Mouse (Mus musculus): ENCODE measurements at regions not wholly inside any gene's neighbourhood (a gene's known extent, or its start where the extent isn't known, plus 50 kb on each side); places are given as distances from the start of the nearest gene placed in this dataset.

GRCm38 (mm10) chr17:79498321-79498720, 113.3 kb upstream of the Rmdn2 start:
- no peak for DNase-seq (ENCODE audit: low read depth, low spot score)

GRCm38 (mm10) chr17:79501031-79501474, 110.6 kb upstream of the Rmdn2 start:
- DNase-seq (ENCODE audit: low read depth, low spot score) = no peak

GRCm38 (mm10) chr17:79501926-79502325, 109.7 kb upstream of the Rmdn2 start:
- no peak for DNase-seq (ENCODE audit: low read depth, low spot score)

- DNase-seq (ENCODE audit: low read depth, low spot score) = no peak
Observed at GRCm38 (mm10) chr17:79503037-79503436, 108.6 kb upstream of the Rmdn2 start.

- no peak for DNase-seq (ENCODE audit: low read depth, low spot score)
Observed at GRCm38 (mm10) chr17:79504209-79504608, 107.5 kb upstream of the Rmdn2 start.

- no peak for DNase-seq (ENCODE audit: low read depth, low spot score)
Observed at GRCm38 (mm10) chr17:79505565-79505964, 106.1 kb upstream of the Rmdn2 start.

GRCm38 (mm10) chr17:79509281-79509680, 102.4 kb upstream of the Rmdn2 start:
- no peak for DNase-seq (ENCODE audit: low read depth, low spot score)

- no peak for DNase-seq (ENCODE audit: low read depth, low spot score)
Observed at GRCm38 (mm10) chr17:79509957-79510710, 101.5 kb upstream of the Rmdn2 start.

- DNase-seq (ENCODE audit: low read depth, low spot score) = no peak
Observed at GRCm38 (mm10) chr17:79511218-79511617, 100.4 kb upstream of the Rmdn2 start.

- no peak for DNase-seq (ENCODE audit: low read depth, low spot score)
Observed at GRCm38 (mm10) chr17:79514076-79514475, 97.6 kb upstream of the Rmdn2 start.

GRCm38 (mm10) chr17:79518185-79518584, 93.5 kb upstream of the Rmdn2 start:
- DNase-seq (ENCODE audit: low read depth, low spot score) = no peak

GRCm38 (mm10) chr17:79518696-79519095, 93.0 kb upstream of the Rmdn2 start:
- DNase-seq (ENCODE audit: low read depth, low spot score) = no peak

- DNase-seq (ENCODE audit: low read depth, low spot score) = no peak
Observed at GRCm38 (mm10) chr17:79519356-79519755, 92.3 kb upstream of the Rmdn2 start.

GRCm38 (mm10) chr17:79520283-79520682, 91.4 kb upstream of the Rmdn2 start:
- DNase-seq (ENCODE audit: low read depth, low spot score) = no peak

GRCm38 (mm10) chr17:79521691-79522090, 90.0 kb upstream of the Rmdn2 start:
- DNase-seq (ENCODE audit: low read depth, low spot score) = no peak

GRCm38 (mm10) chr17:79523230-79523629, 88.4 kb upstream of the Rmdn2 start:
- DNase-seq (ENCODE audit: low read depth, low spot score) = no peak

- no peak for DNase-seq (ENCODE audit: low read depth, low spot score)
Observed at GRCm38 (mm10) chr17:79527391-79527790, 84.3 kb upstream of the Rmdn2 start.

GRCm38 (mm10) chr17:79536549-79536948, 75.1 kb upstream of the Rmdn2 start:
- DNase-seq (ENCODE audit: low read depth, low spot score) = no peak

- DNase-seq (ENCODE audit: low read depth, low spot score) = no peak
Observed at GRCm38 (mm10) chr17:79538789-79539188, 72.9 kb upstream of the Rmdn2 start.

- no peak for DNase-seq (ENCODE audit: low read depth, low spot score)
Observed at GRCm38 (mm10) chr17:79540038-79540437, 71.6 kb upstream of the Rmdn2 start.

GRCm38 (mm10) chr17:79540511-79540910, 71.2 kb upstream of the Rmdn2 start:
- DNase-seq (ENCODE audit: low read depth, low spot score) = no peak

GRCm38 (mm10) chr17:79543907-79544522, 67.6 kb upstream of the Rmdn2 start:
- no peak for DNase-seq (ENCODE audit: low read depth, low spot score)

- DNase-seq (ENCODE audit: low read depth, low spot score) = no peak
Observed at GRCm38 (mm10) chr17:79545878-79546277, 65.8 kb upstream of the Rmdn2 start.

Measured in retina, adult 2 months (tissue).